Mouse (Mus musculus) thymus, postnatal 10 days (tissue): ENCODE data around the gene Pik3r5.

ENCODE experiments used
- DNase-seq, 2 experiments: peaks; one replicate each; pipeline ENCODE4 v3.0.0; 2021; ENCODE audit warnings: low spot score in 2 of 2

Gene Pik3r5

GRCm38 (mm10) chr11:68526441-68526840, 94.5 kb downstream of the Pik3r5 start:
- no peak for DNase-seq

GRCm38 (mm10) chr11:68531066-68531806, 99.3 kb downstream of the Pik3r5 start:
- peak; percentile 54 to 70 for DNase-seq

GRCm38 (mm10) chr11:68531941-68532535, 100.1 kb downstream of the Pik3r5 start:
- no peak for DNase-seq

- no peak for DNase-seq
Measured at GRCm38 (mm10) chr11:68532773-68533172, 100.9 kb downstream of the Pik3r5 start.

GRCm38 (mm10) chr11:68533971-68534475, 102.1 kb downstream of the Pik3r5 start:
- no peak for DNase-seq

- DNase-seq = no peak
Measured at GRCm38 (mm10) chr11:68536026-68536425, 104.1 kb downstream of the Pik3r5 start.

GRCm38 (mm10) chr11:68536465-68536864, 104.5 kb downstream of the Pik3r5 start:
- no peak for DNase-seq

- DNase-seq = no peak
Measured at GRCm38 (mm10) chr11:68539621-68540020, 107.7 kb downstream of the Pik3r5 start.

- DNase-seq = no peak
Measured at GRCm38 (mm10) chr11:68544554-68544953, 112.6 kb downstream of the Pik3r5 start.

- DNase-seq = no peak
Measured at GRCm38 (mm10) chr11:68545172-68545571, 113.3 kb downstream of the Pik3r5 start.

- no peak for DNase-seq
Measured at GRCm38 (mm10) chr11:68545682-68546222, 113.8 kb downstream of the Pik3r5 start.
